Mouse (Mus musculus): ENCODE measurements around the gene Osbpl10. TPM values are rescaled to one million over a fixed set of nuclear protein-coding genes. Genes with fewer than 3 reads are reported as not detected.
"Not testable (repeated sequence)": the region's sequence is repeated elsewhere in the genome, so short reads cannot be mapped to it uniquely, and the experiment has no call there.

The Osbpl10 gene
- polyA plus RNA-seq, 1 experiment from 2014 or later = 2.3 TPM

DNA sequence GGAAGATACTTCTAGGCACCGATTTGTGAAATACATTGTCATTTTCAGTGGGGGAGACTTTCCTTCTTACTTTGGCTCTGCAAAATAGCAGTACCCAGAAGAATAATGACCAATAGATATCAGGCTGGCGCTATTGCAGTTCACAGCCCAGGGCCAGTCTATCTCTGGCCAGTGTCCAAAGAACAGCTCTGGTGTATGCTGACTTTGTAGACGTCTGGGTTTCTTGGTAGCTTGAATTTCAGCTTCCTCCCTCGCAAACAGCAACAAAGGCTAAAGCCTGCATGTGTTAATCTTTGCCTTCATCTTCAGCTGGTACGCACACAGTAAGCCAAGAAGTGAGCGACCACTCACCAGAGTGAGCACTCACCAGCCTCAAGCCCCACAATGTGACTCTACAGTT lies 29.4 kb downstream of the Osbpl10 start:
- Histone ChIP-seq H3K4me1 (peaks cover 18% of the 10 kb centered on the region; the same call in 1 of the 2 replicates), H3K27ac (peak overlapping the region; percentile 30), H3K4me3 (no peak overlapping the region), H3K27me3 (no peaks in the 10 kb centered on the region), H3K9ac (no peak overlapping the region), H3K36me3 (peaks cover 6% of the 10 kb centered on the region; the same call in 1 of the 2 replicates), H3K4me2 (no peak overlapping the region), H3K9me3 (peaks cover 8% of the 10 kb centered on the region; the same call in 1 of the 2 replicates)
- ATAC-seq (ENCODE audit: insufficient number of reproducible peaks, insufficient read depth, low FRiP score, low TSS enrichment, low read depth) = no peak
- WGBS = 62% methylated on average over 6 of the region's 6 CpGs

DNA sequence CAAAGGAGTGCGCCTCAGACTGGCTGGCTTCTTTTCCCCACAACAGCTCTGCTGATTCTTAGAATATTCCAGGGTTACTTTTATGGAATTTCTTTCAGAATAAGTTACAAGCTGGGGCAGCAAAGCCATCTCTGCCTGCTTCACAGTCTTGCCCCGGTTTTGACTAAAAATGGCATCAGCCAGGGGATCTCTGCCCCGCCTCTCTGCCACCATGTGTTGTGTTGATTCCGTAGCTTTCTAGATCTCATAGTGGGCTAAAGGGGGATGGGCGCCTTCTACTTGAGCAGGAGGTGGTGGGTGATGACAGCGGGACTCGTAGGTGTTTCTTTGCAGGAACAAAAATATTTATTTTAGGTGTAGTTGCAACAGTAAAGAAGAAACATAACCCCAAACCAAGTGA lies 29.8 kb downstream of the Osbpl10 start:
- Histone ChIP-seq H3K4me3 (no peak overlapping the region), H3K36me3 (peaks cover 6% of the 10 kb centered on the region; the same call in 1 of the 2 replicates), H3K27ac (peak overlapping the region; percentile 30), H3K27me3 (no peaks in the 10 kb centered on the region), H3K9me3 (peaks cover 8% of the 10 kb centered on the region; the same call in 1 of the 2 replicates), H3K4me2 (no peak overlapping the region), H3K4me1 (peaks cover 18% of the 10 kb centered on the region; the same call in 1 of the 2 replicates), H3K9ac (no peak overlapping the region)
- ATAC-seq (ENCODE audit: insufficient number of reproducible peaks, insufficient read depth, low FRiP score, low TSS enrichment, low read depth) = no peak
- 82% methylated on average over 7 of the region's 7 CpGs for WGBS

DNA sequence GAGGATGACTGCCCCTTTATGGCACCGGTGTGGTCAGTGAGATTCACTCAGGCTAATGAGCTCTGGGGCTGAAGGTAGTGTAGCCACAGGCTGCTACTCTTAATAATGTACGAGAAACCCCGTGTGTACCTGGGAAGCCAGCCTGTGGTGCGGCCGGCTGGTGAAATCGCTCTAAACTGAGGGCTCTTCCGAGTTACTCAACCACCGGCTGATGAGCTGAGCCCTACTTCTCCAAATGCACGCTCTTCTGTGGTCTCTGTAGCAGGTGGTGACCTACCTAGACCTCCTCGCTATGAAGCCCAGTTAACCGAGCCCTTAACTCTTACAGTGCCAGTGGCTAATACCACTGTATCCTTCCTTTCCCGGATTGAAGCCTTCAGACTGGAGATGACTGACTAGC lies 34.0 kb downstream of the Osbpl10 start:
- no peak overlapping the region for H3K9ac ChIP-seq
- H3K4me1 ChIP-seq = peaks cover 10% of the 10 kb centered on the region; the same call in 1 of the 2 replicates
- H3K27me3 ChIP-seq = no peaks in the 10 kb centered on the region
- H3K9me3 ChIP-seq = peaks cover 8% of the 10 kb centered on the region; the same call in 1 of the 2 replicates
- no peak for ATAC-seq (ENCODE audit: insufficient number of reproducible peaks, insufficient read depth, low FRiP score, low TSS enrichment, low read depth)
- H3K27ac ChIP-seq = no peak overlapping the region
- peaks cover 6% of the 10 kb centered on the region; the same call in 1 of the 2 replicates for H3K36me3 ChIP-seq
- WGBS = 56% methylated on average over 12 of the region's 12 CpGs
- no peak overlapping the region for H3K4me3 ChIP-seq
- no peak overlapping the region for H3K4me2 ChIP-seq

DNA sequence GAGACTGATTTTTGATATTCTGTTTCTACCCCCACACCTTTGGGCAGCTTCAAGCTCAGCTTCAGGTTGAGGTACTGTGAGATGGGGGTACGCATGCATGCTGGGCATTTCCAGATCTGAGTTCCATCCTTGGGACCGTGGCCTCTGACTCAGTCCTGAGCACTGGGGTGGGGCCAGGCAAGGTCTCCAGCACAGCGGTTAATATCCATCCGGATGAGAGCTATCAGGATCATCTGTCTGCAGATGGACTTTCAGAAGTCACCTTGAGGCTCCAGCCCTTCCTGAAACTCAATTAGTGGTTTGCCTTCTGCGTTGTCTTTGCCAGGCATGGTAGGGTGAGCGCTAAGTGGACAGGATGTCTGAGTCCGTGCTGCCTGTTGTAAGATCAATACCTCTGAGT lies 41.8 kb downstream of the Osbpl10 start:
- no peaks in the 10 kb centered on the region for H3K9me3 ChIP-seq
- H3K36me3 ChIP-seq = no peaks in the 10 kb centered on the region
- H3K9ac ChIP-seq = no peak overlapping the region
- 87% methylated on average over 7 of the region's 7 CpGs for WGBS
- no peak overlapping the region for H3K4me2 ChIP-seq
- H3K27me3 ChIP-seq = no peaks in the 10 kb centered on the region
- H3K27ac ChIP-seq = no peak overlapping the region
- no peak overlapping the region for H3K4me3 ChIP-seq
- no peak for ATAC-seq (ENCODE audit: insufficient number of reproducible peaks, insufficient read depth, low FRiP score, low TSS enrichment, low read depth)
- H3K4me1 ChIP-seq = no peaks in the 10 kb centered on the region; the same call in 1 of the 2 replicates

DNA sequence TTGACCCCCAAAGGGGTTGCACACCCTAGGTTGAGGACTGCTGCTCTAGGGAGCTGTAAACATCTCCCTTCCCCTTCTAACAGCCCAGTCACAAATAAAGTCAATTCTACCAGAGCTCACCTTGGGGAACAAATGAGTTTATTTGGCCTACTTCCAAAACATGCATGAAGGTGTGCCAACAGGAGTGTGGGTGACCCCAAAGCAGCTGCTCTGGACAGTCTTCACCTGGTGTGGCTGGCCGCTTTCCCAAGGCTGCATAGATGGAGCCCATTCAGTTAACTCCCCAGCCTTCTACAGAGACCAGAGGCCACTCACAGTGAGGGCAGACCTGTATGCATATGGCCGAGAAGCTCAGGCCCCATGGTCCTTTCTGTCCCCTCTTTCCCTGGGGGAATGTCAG lies 43.0 kb downstream of the Osbpl10 start:
- H3K27ac ChIP-seq = no peak overlapping the region
- H3K4me2 ChIP-seq = no peak overlapping the region
- no peaks in the 10 kb centered on the region for H3K27me3 ChIP-seq
- WGBS = 91% methylated on average over 2 of the region's 2 CpGs
- H3K9ac ChIP-seq = no peak overlapping the region
- no peaks in the 10 kb centered on the region for H3K36me3 ChIP-seq
- H3K9me3 ChIP-seq = no peaks in the 10 kb centered on the region
- H3K4me3 ChIP-seq = no peak overlapping the region
- ATAC-seq (ENCODE audit: insufficient number of reproducible peaks, insufficient read depth, low FRiP score, low TSS enrichment, low read depth) = no peak
- H3K4me1 ChIP-seq = no peaks in the 10 kb centered on the region; the same call in 1 of the 2 replicates

DNA sequence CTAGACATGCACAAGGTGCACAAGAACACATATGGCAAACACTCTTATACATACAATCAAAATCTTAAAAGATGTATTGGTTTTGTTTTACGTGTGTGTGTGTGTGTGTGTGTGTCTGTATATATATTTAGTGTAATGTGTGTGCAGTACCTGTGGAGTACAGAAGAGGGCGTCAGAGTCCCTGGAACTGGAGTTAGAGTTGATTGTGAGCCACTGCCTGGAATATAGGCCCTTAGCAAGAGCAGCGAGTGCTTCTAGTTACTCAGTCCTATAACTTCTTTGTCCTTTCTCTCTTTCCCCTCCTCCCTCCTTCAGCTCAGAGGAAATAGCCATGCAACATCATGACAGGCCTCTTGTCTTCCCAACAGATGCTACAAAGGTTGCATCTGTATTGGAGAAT lies 44.8 kb downstream of the Osbpl10 start:
- H3K4me1 ChIP-seq = no peaks in the 10 kb centered on the region; the same call in 1 of the 2 replicates
- H3K9ac ChIP-seq = no peak overlapping the region
- H3K4me2 ChIP-seq = no peak overlapping the region
- no peak overlapping the region for H3K27ac ChIP-seq
- H3K9me3 ChIP-seq = no peaks in the 10 kb centered on the region
- H3K4me3 ChIP-seq = no peak overlapping the region
- H3K36me3 ChIP-seq = no peaks in the 10 kb centered on the region
- no peaks in the 10 kb centered on the region for H3K27me3 ChIP-seq
- 77% methylated on average over 3 of the region's 3 CpGs for WGBS
- no peak for ATAC-seq (ENCODE audit: insufficient number of reproducible peaks, insufficient read depth, low FRiP score, low TSS enrichment, low read depth)

DNA sequence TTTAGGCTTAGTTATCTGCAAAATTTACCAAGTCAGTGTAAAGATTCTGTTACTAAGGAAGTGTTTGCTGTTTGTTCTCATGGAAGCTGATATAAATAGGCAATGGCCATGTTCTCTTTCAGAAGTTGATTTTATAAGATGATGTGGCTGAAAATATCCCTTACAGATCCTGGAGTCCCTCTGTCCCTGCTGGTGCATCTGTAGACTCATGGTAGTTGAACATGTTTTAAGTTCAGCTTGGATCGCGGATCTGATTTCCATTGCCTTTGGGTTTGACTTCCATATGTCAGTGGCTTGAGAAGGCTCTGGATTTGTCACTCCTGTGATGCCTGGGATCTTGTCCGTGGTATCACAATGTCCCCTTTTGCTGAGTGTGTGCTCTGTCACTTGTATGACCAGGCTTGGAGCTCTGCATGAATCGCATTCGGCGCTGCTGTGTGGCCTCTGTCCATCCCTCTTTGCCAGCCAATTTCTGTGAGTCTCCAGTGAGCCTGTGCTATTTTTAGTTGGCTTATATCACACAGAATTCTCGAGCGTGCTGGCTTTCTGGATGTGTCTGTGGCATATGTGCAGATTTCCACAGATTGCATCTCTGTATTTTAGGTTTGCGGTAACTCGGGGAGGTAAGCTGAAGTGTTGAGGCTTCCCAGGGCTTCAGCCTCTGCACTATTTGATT lies 45.5 kb downstream of the Osbpl10 start:
- Histone ChIP-seq H3K9ac (no peak overlapping the region), H3K4me1 (no peaks in the 10 kb centered on the region; the same call in 1 of the 2 replicates), H3K27me3 (no peaks in the 10 kb centered on the region), H3K27ac (no peak overlapping the region), H3K4me3 (no peak overlapping the region), H3K4me2 (no peak overlapping the region), H3K36me3 (no peaks in the 10 kb centered on the region), H3K9me3 (no peaks in the 10 kb centered on the region)
- 90% methylated on average over 10 of the region's 10 CpGs for WGBS
- ATAC-seq (ENCODE audit: insufficient number of reproducible peaks, insufficient read depth, low FRiP score, low TSS enrichment, low read depth) = no peak

DNA sequence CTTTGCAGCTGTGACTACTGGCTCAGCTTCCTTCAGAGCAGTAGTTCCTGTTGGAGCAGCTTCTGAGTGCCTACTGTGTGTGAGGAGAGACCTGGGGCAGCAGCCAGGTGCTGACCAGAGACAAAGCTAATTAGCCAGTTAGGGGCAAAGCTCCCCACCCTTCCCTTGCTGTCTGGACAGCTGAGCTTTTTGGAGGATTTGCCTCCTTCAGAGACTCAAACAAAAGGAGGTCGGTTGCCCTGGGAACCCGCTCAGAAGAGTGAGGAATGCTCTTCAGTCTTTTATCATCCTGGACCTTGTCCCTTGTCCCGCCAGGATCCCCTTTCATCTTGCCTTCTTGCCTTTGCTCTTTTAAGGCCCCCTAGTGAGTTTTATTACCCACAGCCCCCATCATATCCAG lies 50.9 kb downstream of the Osbpl10 start:
- Histone ChIP-seq H3K9me3 (no peaks in the 10 kb centered on the region), H3K4me1 (peaks cover 7% of the 10 kb centered on the region; the same call in 1 of the 2 replicates), H3K4me2 (no peak overlapping the region), H3K4me3 (no peak overlapping the region), H3K27me3 (no peaks in the 10 kb centered on the region), H3K9ac (no peak overlapping the region), H3K36me3 (no peaks in the 10 kb centered on the region), H3K27ac (no peak overlapping the region)
- WGBS = 7% methylated on average over 3 of the region's 3 CpGs
- ATAC-seq (ENCODE audit: insufficient number of reproducible peaks, insufficient read depth, low FRiP score, low TSS enrichment, low read depth) = no peak

DNA sequence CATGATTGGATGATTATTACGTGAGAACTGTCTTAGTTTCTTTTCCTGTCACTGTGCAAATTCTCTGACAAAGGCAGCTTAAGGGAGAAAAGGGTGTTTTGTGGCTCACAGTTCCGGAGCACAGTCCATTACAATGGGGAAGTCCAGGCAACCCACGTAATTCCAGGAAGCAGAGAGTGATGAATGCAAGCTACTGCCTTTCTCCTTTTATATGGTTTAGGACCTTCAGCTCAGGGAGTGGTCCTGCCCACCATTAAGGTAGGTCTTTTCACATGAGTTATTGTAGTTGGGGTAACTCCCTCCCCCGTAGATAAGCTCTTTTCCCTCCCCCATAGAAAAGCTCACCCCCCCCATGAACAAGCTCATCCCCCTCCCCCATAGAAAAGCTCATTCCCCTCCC lies 52.2 kb downstream of the Osbpl10 start:
- H3K4me1 ChIP-seq = peaks cover 7% of the 10 kb centered on the region; the same call in 1 of the 2 replicates

DNA sequence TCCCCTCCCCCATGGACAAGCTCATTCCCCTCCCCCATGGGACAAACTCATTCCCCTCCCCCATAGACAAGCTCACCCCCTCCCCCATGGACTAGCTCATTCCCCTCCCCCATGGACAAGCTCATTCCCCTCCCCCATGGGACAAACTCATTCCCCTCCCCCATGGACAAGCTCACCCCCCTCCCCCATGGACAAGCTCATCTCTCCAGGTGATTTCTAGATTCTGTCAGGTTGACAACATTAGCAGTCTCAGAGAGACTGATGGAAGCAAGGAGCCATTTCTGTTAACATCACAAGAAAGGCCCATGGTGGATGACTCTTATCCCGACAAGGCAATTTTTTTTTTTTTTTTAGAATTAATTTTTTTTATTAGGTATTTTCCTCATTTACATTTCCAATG lies 52.7 kb downstream of the Osbpl10 start:
- not testable (repeated sequence) for H3K27ac ChIP-seq; ATAC-seq (ENCODE audit: insufficient number of reproducible peaks, insufficient read depth, low FRiP score, low TSS enrichment, low read depth); H3K4me1 ChIP-seq; H3K4me3 ChIP-seq; H3K9me3 ChIP-seq; H3K36me3 ChIP-seq; H3K9ac ChIP-seq; H3K27me3 ChIP-seq; H3K4me2 ChIP-seq
- WGBS = 92% methylated on average over 1 of the region's 1 CpGs

More for the DNA sequence above, 52.2 kb downstream of the Osbpl10 start:
- H3K27me3 ChIP-seq = no peaks in the 10 kb centered on the region
- H3K36me3 ChIP-seq = no peaks in the 10 kb centered on the region
- H3K9ac ChIP-seq = no peak overlapping the region
- 83% methylated on average over 4 of the region's 4 CpGs for WGBS
- H3K27ac ChIP-seq = no peak overlapping the region
- no peak for ATAC-seq (ENCODE audit: insufficient number of reproducible peaks, insufficient read depth, low FRiP score, low TSS enrichment, low read depth)
- no peak overlapping the region for H3K4me2 ChIP-seq
- H3K4me3 ChIP-seq = no peak overlapping the region
- no peaks in the 10 kb centered on the region for H3K9me3 ChIP-seq

DNA sequence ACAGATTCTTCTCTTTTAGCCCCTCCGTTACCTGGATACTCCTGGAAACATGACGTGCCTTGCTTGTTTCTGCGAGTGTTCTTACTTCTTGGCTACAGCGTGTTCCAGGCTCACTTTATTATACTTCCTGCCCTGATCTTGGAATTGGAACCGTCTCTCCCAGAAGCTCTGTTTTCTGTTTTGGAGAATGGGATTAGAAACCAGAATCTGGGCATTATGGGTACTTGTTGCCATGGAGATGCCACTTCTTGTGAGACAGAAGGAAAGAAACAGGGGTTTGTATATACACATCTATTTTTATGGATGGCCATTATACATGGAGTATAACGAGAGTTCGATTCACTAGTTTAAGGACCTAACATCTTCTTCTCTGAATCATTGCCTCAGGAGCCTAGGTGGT lies 54.4 kb downstream of the Osbpl10 start:
- Histone ChIP-seq H3K27ac (no peak overlapping the region), H3K9me3 (no peaks in the 10 kb centered on the region), H3K4me1 (peaks cover 7% of the 10 kb centered on the region; the same call in 1 of the 2 replicates), H3K9ac (no peak overlapping the region), H3K36me3 (no peaks in the 10 kb centered on the region), H3K4me2 (no peak overlapping the region), H3K4me3 (no peak overlapping the region), H3K27me3 (no peaks in the 10 kb centered on the region)
- 90% methylated on average over 7 of the region's 7 CpGs for WGBS
- no peak for ATAC-seq (ENCODE audit: insufficient number of reproducible peaks, insufficient read depth, low FRiP score, low TSS enrichment, low read depth)

DNA sequence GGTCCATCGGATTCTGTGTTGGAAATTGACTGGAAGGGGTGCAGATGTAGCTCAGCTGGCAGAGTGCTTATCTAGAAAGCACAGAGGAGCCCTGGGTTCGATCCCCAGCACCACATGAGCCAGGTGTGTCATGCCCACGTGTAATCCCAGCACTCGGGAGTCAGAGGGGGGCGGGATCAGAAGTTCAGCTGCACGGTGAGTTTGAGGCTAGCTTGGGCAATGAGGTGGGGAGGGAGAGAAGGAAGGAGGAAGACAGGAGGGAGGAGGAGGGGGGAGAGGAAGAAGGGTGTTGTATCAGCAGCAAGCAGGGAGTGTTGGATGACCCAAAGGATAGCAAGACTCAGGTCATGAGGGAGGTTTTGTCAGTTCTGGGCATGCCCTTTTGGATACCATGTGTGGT lies 55.9 kb downstream of the Osbpl10 start:
- Histone ChIP-seq H3K4me3 (no peak overlapping the region), H3K36me3 (no peaks in the 10 kb centered on the region), H3K27me3 (no peaks in the 10 kb centered on the region), H3K4me1 (peaks cover 12% of the 10 kb centered on the region; the same call in 1 of the 2 replicates), H3K9ac (no peak overlapping the region), H3K9me3 (no peaks in the 10 kb centered on the region), H3K4me2 (no peak overlapping the region), H3K27ac (no peak overlapping the region)
- WGBS = 64% methylated on average over 6 of the region's 6 CpGs
- no peak for ATAC-seq (ENCODE audit: insufficient number of reproducible peaks, insufficient read depth, low FRiP score, low TSS enrichment, low read depth)

Data from embryonic facial prominence, embryonic 13.5 days (tissue).